Mouse (Mus musculus): ENCODE results near the gene Mmp25.

DNA sequence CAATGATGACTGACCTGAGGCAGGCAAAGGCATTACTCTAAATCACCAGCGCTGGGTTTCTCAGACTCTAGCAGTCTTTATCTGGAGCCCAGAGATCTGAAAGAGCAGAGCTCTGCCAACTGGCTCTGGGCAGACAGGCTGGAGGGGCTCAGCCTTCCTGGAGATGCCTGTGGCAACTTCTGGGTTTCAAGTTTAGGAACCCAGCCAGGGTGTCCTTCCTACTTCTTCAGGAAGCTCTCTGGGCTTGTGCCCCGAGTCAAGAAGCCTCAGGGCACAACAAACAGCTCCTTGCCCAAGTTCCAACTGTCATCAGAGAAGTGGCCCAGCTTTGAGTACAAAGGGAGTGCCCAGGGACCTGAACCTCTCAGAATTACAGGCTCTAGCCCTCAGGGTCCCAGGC is 9.3 kb upstream of the Mmp25 start:
- TF ChIP-seq CTCF (IDR thresholded peaks at IDR 0.05; ENCODE audit: low read depth) (no peak), EP300 (optimal IDR thresholded peaks at IDR 0.05) (no peak)

Data from stomach, postnatal 0 days (tissue).